Mouse (Mus musculus): ENCODE measurements at regions not wholly inside any gene's neighbourhood (a gene's known extent, or its start where the extent isn't known, plus 50 kb on each side); places are given as distances from the start of the nearest gene placed in this dataset.

GRCm38 (mm10) chr1:13424524-13424923, 2010.6 kb downstream of the A830018L16Rik start:
- no peak for DNase-seq

- peak; percentile 5 to 8 for DNase-seq
Observed at GRCm38 (mm10) chr1:13425601-13426327, 2011.9 kb downstream of the A830018L16Rik start.

GRCm38 (mm10) chr1:13426328-13427067, 2012.6 kb downstream of the A830018L16Rik start:
- DNase-seq = peak; percentile 58 to 63

GRCm38 (mm10) chr1:13427068-13427434, 2013.1 kb downstream of the A830018L16Rik start:
- DNase-seq = no peak

GRCm38 (mm10) chr1:13427501-13428207, 2013.7 kb downstream of the A830018L16Rik start:
- DNase-seq = no peak

- no peak for DNase-seq
Observed at GRCm38 (mm10) chr1:13437747-13438394, 2024.0 kb downstream of the A830018L16Rik start.

- no peak for DNase-seq
Observed at GRCm38 (mm10) chr1:13442366-13442765, 2028.5 kb downstream of the A830018L16Rik start.

GRCm38 (mm10) chr1:13454534-13454933, 2040.6 kb downstream of the A830018L16Rik start:
- peak in 1 of 2 experiments; percentile 2 for DNase-seq

GRCm38 (mm10) chr1:13455572-13455971, 2041.7 kb downstream of the A830018L16Rik start:
- DNase-seq = no peak

GRCm38 (mm10) chr1:13464311-13464710, 2050.4 kb downstream of the A830018L16Rik start:
- DNase-seq = no peak

GRCm38 (mm10) chr1:13467174-13467573, 2053.3 kb downstream of the A830018L16Rik start:
- no peak for DNase-seq

GRCm38 (mm10) chr1:13467886-13468630, 2054.2 kb downstream of the A830018L16Rik start:
- no peak for DNase-seq

- peak in 1 of 2 experiments; percentile 3 for DNase-seq
Observed at GRCm38 (mm10) chr1:13494727-13495404, 2081.0 kb downstream of the A830018L16Rik start.

- DNase-seq = no peak
Observed at GRCm38 (mm10) chr1:13496386-13496785, 2082.5 kb downstream of the A830018L16Rik start.

- peak; percentile 54 to 57 for DNase-seq
Observed at GRCm38 (mm10) chr1:13500456-13500855, 2086.6 kb downstream of the A830018L16Rik start.

GRCm38 (mm10) chr1:13501938-13502337, 2088.0 kb downstream of the A830018L16Rik start:
- DNase-seq = no peak

GRCm38 (mm10) chr1:13513761-13514160, 2099.9 kb downstream of the A830018L16Rik start:
- peak; percentile 36 to 38 for DNase-seq
